Mouse (Mus musculus): ENCODE data around the gene Zfp791.
"Not testable (repeated sequence)": the region's sequence is repeated elsewhere in the genome, so short reads cannot be mapped to it uniquely, and the experiment has no call there.

DNA sequence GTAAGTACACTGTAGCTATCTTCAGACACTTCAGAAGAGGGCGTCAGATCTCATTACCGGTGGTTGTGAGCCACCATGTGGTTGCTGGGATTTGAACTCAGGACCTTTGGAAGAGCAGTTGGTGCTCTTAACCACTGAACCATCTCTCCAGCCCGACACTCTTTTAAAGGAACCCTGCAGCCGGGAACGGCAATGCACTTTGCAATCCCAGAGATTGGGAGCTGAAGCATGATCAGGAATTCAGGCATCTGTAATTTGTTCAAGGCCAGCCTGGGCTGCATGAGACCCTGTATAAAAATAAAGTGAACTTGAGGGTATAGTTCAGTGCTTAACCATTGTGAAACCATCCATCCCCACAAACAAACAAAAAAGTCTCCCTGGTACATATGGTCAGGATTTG is 2.6 kb downstream of the Zfp791 start:
- not testable (repeated sequence) for TF ChIP-seq CTCF (IDR thresholded peaks at IDR 0.05; ENCODE audit: low read depth, low read length); TAL1 (conservative IDR thresholded peaks at IDR 0.05; ENCODE audit: low read depth, low read length); GATA1 (IDR thresholded peaks at IDR 0.05; ENCODE audit: borderline replicate concordance, low read length); POLR2AphosphoS5 (IDR thresholded peaks at IDR 0.05; ENCODE audit: insufficient replicate concordance, low read depth, low read length)

All from G1E (cell line).